8 mouse cellular contexts compared by ENCODE assay signal in the genomic region with DNA sequence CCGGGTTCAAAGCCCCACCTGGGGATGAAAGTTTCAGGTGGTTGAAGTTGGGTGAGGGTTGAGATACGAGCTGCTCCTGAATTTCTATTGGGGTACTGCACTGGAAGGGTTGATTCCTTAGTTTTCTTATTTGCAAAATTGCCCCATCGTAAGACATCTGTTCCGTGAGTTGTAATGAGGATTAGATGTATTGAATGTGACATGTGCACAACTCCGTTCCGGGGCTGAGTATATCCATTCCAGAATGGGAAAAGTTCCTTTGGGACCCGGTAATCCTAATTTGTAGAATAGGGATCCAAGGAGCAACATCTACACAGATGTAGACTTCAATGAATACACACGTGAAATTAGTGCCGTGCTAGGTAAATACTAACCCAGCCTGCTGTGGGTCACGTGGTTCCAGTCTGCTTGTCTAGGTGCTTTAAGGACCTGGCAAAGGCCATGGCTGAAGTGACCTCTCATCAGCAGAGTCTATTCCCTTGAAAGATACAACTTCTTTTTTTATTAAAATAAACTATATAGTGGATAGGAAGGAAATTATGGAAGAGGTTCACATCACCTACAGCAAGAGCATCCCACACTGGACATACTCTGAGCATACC. TPM values are rescaled to one million over a fixed set of nuclear protein-coding genes. Genes with fewer than 3 reads are reported as not detected.
DNase-seq lines count a peak whose midpoint lies in the region; ATAC-seq and TF ChIP-seq lines count a peak whose summit lies in the region.

No protein-coding gene starts in this region.

- TF ChIP-seq CTCF in thymus, adult 2 months (IDR thresholded peaks at IDR 0.05; ENCODE audit: borderline replicate concordance, control insufficient read depth, extremely low read depth, insufficient read depth, low read length, poor library complexity) = no peak
- TF ChIP-seq CTCF in lung, postnatal 0 days (IDR thresholded peaks at IDR 0.05) = no peak

- peak overlapping the region; percentile 85; the same call in 1 of the 2 replicates for H3K4me3 ChIP-seq in thymus, adult 2 months (ENCODE audit: control insufficient read depth, insufficient read depth, low read length)
- H3K4me3 ChIP-seq in hindbrain, embryonic 15.5 days = peak overlapping the region; percentile 64; the same call in 1 of the 2 replicates
- peak overlapping the region; percentile 76; the same call in 1 of the 2 replicates for H3K4me3 ChIP-seq in lung, postnatal 0 days (ENCODE audit: low read depth, low read length)

- TF ChIP-seq POLR2A in thymus, adult 2 months (IDR thresholded peaks at IDR 0.05; ENCODE audit: control insufficient read depth, extremely low read depth, insufficient read depth, low read length, poor library complexity) = no peak

- H3K9me3 ChIP-seq in hindbrain, embryonic 15.5 days = no peaks in the 10 kb centered on the region
- H3K9me3 ChIP-seq in lung, postnatal 0 days (ENCODE audit: low read length) = no peaks in the 10 kb centered on the region

- no peak for DNase-seq in thymus, adult 2 months
- DNase-seq in thymus, postnatal 25 days = no peak
- DNase-seq in lung, postnatal 0 days (ENCODE audit: low spot score) = peak; percentile 52
- DNase-seq in frontal cortex, postnatal 14 days (ENCODE audit: low spot score in 2 of 2) = no peak
- no peak for DNase-seq in cerebellum, postnatal 36 days
- DNase-seq in gastrocnemius, postnatal 25 days = no peak
- DNase-seq in right cerebral cortex, postnatal 4 days = no peak

- H3K27ac ChIP-seq in thymus, adult 2 months (ENCODE audit: control insufficient read depth, insufficient read depth, low read length) = no peak overlapping the region
- no peak overlapping the region for H3K27ac ChIP-seq in hindbrain, embryonic 15.5 days (replicated peaks)
- peak overlapping the region; percentile 98; the same call in 1 of the 2 replicates for H3K27ac ChIP-seq in lung, postnatal 0 days (ENCODE audit: low read length)

- no peaks in the 10 kb centered on the region for H3K36me3 ChIP-seq in thymus, adult 2 months (ENCODE audit: control insufficient read depth, insufficient read depth, low read length)
- no peaks in the 10 kb centered on the region for H3K36me3 ChIP-seq in hindbrain, embryonic 15.5 days
- H3K36me3 ChIP-seq in lung, postnatal 0 days (ENCODE audit: insufficient read depth, low read length) = no peaks in the 10 kb centered on the region

- peaks cover 15% of the 10 kb centered on the region for H3K4me1 ChIP-seq in thymus, adult 2 months (replicated peaks; ENCODE audit: control insufficient read depth, insufficient read depth, low read length)
- H3K4me1 ChIP-seq in hindbrain, embryonic 15.5 days (replicated peaks) = peaks cover 22% of the 10 kb centered on the region
- peaks cover 7% of the 10 kb centered on the region; the same call in 1 of the 2 replicates for H3K4me1 ChIP-seq in lung, postnatal 0 days (ENCODE audit: insufficient read depth, low read depth, low read length)

- no peak for TF ChIP-seq EP300 in lung, postnatal 0 days (IDR thresholded peaks at IDR 0.05)

- WGBS in thymus, adult 2 months = 71% methylated on average over 10 of the region's 10 CpGs
- 41% methylated on average over 10 of the region's 10 CpGs for WGBS in hindbrain, embryonic 15.5 days
- WGBS in lung, postnatal 0 days = 29% methylated on average over 10 of the region's 10 CpGs

- peak overlapping the region; percentile 98 for H3K4me2 ChIP-seq in hindbrain, embryonic 15.5 days
- peak overlapping the region; percentile 95 for H3K4me2 ChIP-seq in lung, postnatal 0 days (replicated peaks; ENCODE audit: low read depth, low read length)

- no peak for ATAC-seq in hindbrain, embryonic 15.5 days (ENCODE audit: low FRiP score, low read depth)
- ATAC-seq in lung, postnatal 0 days = no peak

- no peaks in the 10 kb centered on the region for H3K27me3 ChIP-seq in thymus, adult 2 months (ENCODE audit: control insufficient read depth, insufficient read depth, low read length)
- H3K27me3 ChIP-seq in hindbrain, embryonic 15.5 days = peaks cover 13% of the 10 kb centered on the region
- no peaks in the 10 kb centered on the region for H3K27me3 ChIP-seq in lung, postnatal 0 days (replicated peaks; ENCODE audit: insufficient read depth, low read length)

- no peak overlapping the region for H3K9ac ChIP-seq in hindbrain, embryonic 15.5 days
- no peak overlapping the region; the same call in 1 of the 2 replicates for H3K9ac ChIP-seq in lung, postnatal 0 days (replicated peaks; ENCODE audit: low read depth)

RNA-seq across cellular contexts. Expression of a gene that starts 1.3 kb away (rescaled TPM):
- 149 and 189 TPM in 2 replicates for polyA plus RNA-seq in thymus, adult 2 months (2012; rRNA removed)
- polyA plus RNA-seq in hindbrain, embryonic 15.5 days (2015; fragmentation: Nextera tagmentation; extraction: Ambion mirVana) = 55.2 and 65.7 TPM in 2 replicates
- 275 and 288 TPM in 2 replicates for polyA plus RNA-seq in lung, postnatal 0 days (2015; fragmentation: Nextera tagmentation; extraction: Ambion mirVana)
- total RNA-seq in gastrocnemius, postnatal 25 days (2021) = 1 to 10 TPM; 2.2 to 2.9 TPM
